Mouse (Mus musculus): ENCODE results near the gene Rhox2g.
"Not testable (repeated sequence)": the region's sequence is repeated elsewhere in the genome, so short reads cannot be mapped to it uniquely, and the experiment has no call there.

The Rhox2g gene

DNA sequence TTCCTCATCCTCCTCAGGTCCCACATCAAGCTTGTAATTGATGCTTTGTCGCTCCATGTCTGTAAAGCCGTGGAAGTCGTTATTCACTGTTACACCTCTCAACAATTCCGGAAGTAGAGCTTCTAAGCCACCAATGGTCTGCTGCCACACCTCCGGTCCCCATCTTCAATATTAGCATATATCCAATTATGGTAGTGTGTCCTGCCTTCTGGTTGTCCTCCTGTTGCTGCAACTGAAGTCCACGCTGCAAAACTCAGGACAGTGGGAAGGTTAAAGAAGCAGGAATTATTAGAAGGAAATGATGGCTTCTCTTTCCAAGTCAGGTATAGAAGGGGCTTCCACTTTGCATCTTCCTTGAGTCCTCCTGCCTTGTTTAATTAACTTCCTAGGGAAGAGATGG, at the start of gene Rhox2g:
Gene Rhox2g (minus strand): TSS at position 101 of the 400 bp plus-strand sequence.
- not testable (repeated sequence) for DNase-seq

DNA sequence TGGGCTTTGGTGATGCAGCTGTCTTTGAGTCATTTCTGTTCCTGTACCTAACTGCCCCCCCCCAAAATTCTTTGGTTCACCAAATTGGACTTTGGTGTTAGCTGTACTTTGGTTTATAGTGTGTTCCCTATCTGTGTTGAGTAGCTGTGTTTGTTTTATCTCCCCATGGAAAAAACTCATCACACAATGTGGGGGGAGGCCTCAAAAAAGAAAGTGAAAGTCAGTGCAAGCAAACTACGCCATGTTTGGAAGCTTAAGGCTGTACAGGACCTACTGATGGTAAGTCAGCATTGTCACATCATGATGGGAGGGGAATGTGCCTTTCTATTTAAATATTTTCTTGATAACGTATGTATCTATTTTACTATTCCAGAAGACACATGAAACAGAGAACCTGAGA, 49.0 kb upstream of the Rhox2g start:
- no peak for DNase-seq

DNA sequence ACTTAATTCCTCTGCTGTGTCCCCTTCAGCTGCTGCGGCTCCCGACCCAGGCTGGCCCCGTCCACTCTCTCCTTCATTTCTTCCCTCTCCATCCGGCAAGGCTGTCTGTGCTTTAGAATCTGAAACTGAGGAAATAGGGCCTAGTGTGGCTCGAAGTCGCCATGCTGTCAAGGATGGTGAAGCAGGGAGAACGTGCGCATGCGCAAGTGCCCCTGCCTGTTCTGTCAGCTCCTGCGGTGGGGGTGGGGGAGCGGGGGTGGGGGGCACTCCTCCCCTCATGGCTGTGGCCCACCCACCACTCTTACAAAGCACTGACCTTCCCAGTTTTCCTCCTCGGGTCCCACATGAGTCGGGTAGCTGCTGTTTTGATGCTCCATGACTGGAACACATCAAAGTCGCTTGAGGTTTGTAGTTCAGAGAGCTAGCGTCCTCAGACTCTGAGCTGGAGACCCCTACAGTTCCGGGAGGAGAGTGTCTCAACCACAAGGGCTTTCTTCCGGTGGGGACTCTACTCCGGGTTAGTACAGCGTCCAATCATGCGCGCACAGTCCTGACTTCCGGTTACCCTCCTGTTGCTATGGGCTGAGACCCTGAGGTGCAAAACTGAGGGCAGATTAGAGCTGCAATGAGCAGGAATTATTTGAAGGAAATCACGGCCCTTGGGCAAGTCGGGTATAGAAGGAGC, 39.9 kb upstream of the Rhox2g start:
- DNase-seq: no peak

DNA sequence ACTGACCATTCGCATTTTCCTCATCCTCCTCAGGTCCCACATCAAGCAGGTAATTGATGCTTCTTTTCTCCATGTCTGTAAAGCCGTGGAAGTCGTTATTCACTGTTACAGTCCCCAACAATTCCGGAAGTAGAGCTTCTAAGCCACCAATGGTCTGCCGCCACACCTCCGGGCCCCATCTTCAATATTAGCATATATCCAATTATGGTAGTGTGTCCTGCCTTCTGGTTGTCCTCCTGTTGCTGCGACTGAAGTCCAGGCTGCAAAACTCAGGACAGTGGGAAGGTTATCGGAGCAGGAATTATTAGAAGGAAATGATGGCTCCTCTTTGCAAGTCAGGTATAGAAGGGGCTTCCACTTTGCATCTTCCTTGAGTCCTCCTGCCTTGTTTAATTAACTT, 29.9 kb upstream of the Rhox2g start, which contains the start of gene Rhox2h:
Gene Rhox2h (minus strand): TSS at position 101 of the 400 bp plus-strand sequence.
- DNase-seq: not testable (repeated sequence)

DNA sequence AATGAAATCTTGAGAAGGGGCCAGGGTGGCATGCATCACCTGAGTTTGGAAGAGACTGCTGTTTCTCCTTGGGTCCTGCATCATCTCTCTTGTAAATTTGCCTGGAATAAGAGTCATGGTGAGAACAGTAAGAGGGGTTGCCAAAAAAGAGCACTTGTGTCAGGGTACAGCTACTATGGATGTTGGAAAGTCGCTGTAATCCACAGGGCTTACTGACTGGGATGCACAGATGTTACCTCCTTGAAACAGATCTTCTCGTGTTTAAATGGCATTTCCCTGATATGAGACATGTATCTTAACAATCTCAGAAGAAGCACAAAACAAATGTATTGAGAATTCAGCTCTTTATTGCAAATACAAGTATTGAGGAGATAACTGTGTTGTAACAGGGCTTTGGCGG, 25.4 kb upstream of the Rhox2g start, which contains the start of gene Rhox3h:
Gene Rhox3h (minus strand): TSS at position 101 of the 400 bp plus-strand sequence.
- not testable (repeated sequence) for DNase-seq

DNA sequence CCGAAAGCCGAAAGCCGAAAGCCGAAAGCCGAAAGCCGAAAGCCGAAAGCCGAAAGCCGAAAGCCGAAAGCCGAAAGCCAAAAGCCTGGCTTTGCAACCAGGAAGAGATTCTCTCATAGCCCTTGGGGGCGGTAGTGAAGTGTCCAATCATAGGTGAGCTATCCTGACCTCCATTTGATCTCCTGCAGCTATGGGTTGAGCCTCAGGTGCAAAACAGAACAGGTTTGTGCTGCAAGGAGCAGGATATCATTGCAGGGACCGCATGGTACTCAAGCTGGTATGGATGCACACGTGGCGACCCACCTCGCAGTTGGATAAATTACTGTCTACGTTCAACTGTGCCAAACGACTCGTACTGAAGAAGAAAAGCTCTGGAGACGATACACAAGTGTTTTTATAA, 8.0 kb upstream of the Rhox2g start, which contains the start of gene Rhox4g:
Gene Rhox4g (minus strand): TSS at position 101 of the 400 bp plus-strand sequence.
- DNase-seq: not testable (repeated sequence)

DNA sequence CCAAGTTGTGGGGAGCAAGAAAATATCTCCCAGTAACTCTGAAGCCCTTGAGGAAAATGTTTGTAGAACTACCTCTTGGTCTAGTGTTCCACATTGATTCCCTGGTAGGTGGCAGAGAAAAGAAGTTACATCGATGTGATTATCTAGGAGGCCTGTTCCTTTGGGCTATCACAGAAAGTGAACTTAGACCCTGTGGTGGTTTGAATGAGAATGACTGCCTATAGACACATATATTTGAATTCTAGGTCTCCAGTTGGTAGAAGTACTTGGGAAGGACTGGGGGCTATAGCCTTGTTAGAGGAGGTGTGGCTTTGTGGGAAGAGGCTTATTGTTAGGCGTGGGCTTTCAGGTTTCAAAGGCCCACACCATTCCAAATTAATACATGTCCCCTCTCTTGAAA, 14.8 kb downstream of the Rhox2g start, which contains the start of gene Rhox3g:
Gene Rhox3g (minus strand): TSS at position 101 of the 400 bp plus-strand sequence.
- not testable (repeated sequence) for DNase-seq

DNA sequence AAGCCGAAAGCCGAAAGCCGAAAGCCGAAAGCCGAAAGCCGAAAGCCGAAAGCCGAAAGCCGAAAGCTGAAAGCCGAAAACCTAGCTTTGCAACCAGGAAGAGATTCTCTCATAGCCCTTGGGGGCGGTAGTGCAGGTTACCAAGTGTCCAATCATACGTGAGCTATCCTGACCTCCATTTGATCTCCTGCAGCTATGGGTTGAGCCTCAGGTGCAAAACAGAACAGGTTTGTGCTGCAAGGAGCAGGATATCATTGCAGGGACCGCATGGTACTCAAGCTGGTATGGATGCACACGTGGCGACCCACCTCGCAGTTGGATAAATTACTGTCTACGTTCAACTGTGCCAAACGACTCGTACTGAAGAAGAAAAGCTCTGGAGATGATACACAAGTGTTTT, 35.7 kb downstream of the Rhox2g start, which contains the start of gene Rhox4f:
Gene Rhox4f (minus strand): TSS at position 101 of the 400 bp plus-strand sequence.
- not testable (repeated sequence) for DNase-seq
